Mouse (Mus musculus) MEL (cell line): Measurements from ENCODE around the gene Itm2c. TPM values are rescaled to one million over a fixed set of nuclear protein-coding genes. Genes with fewer than 3 reads are reported as not detected.

Experiments used
- DNase-seq: peaks from one replicate; pipeline ENCODE4 v3.0.0; 2011; ENCODE audit warnings: low read depth, low spot score
- H3K27ac ChIP-seq: 2 replicates; pipeline ENCODE4 v1.5.1; 2012; ENCODE audit warnings: low read depth, mild to moderate bottlenecking, control low read depth, low read length, moderate library complexity; ENCODE audit not compliant: control insufficient read depth
- H3K27me3 ChIP-seq, 2 experiments: fragments of 150-350 bp in 1 of 2; sonication (generic) in 1 of 2; 2 replicates each; pipeline ENCODE4 v1.6.1; 2012; ENCODE audit warnings: low read length in 2 of 2, mild to moderate bottlenecking in 2 of 2, improper control_type of control experiment in 1 of 2, moderate library complexity in 1 of 2; ENCODE audit not compliant: insufficient read depth in 2 of 2, control insufficient read depth in 1 of 2
- H3K36me3 ChIP-seq, 2 experiments: 2 replicates each; pipeline ENCODE4 v1.6.1; 2012 to 2014; ENCODE audit warnings: low read length in 2 of 2, improper control_type of control experiment in 1 of 2, inconsistent platforms in 1 of 2, mild to moderate bottlenecking in 1 of 2; ENCODE audit not compliant: insufficient read depth in 2 of 2, control insufficient read depth in 1 of 2
- H3K4me1 ChIP-seq, 2 experiments: fragments of 150-350 bp in 1 of 2; sonication (generic) in 1 of 2; 2 replicates each; pipeline ENCODE4 v1.6.1; 2012; ENCODE audit warnings: low read length in 2 of 2, improper control_type of control experiment in 1 of 2, mild to moderate bottlenecking in 1 of 2; ENCODE audit not compliant: insufficient read depth in 2 of 2, control insufficient read depth in 1 of 2
- H3K4me3 ChIP-seq, 2 experiments: fragments of 150-350 bp in 1 of 2; sonication (generic) in 1 of 2; 2 replicates each; pipeline ENCODE4 v1.5.1; 2012; ENCODE audit warnings: low read depth in 2 of 2, low read length in 2 of 2, mild to moderate bottlenecking in 2 of 2, moderate library complexity in 2 of 2, control low read depth in 1 of 2, improper control_type of control experiment in 1 of 2; ENCODE audit not compliant: control insufficient read depth in 1 of 2, insufficient read depth in 1 of 2
- H3K79me2 ChIP-seq: 2 replicates; pipeline ENCODE4 v1.6.1; 2012; ENCODE audit warnings: mild to moderate bottlenecking, low read length, moderate library complexity; ENCODE audit not compliant: control insufficient read depth, poor library complexity, insufficient read depth
- H3K9ac ChIP-seq: 2 replicates; pipeline ENCODE4 v1.6.1; 2012; ENCODE audit warnings: low read depth, mild to moderate bottlenecking, control low read depth, low read length, moderate library complexity; ENCODE audit not compliant: control insufficient read depth, poor library complexity, severe bottlenecking
- H3K9me3 ChIP-seq: fragments of 150-350 bp; sonication (generic); replicated peaks from 2 replicates; pipeline ENCODE4 v1.6.1; 2012; ENCODE audit warnings: mild to moderate bottlenecking, low read length, improper control_type of control experiment, moderate library complexity; ENCODE audit not compliant: insufficient read depth
- CHD1 ChIP-seq: IDR thresholded peaks from 2 replicates; pipeline ENCODE4 v1.6.1; 2012; ENCODE audit warnings: low read depth, mild to moderate bottlenecking, inconsistent platforms, low read length, improper control_type of control experiment
- CTCF ChIP-seq, 3 experiments: IDR thresholded peaks in 2 of 3; conservative IDR thresholded peaks in 1 of 3; 2 replicates each; pipeline ENCODE4 v1.5.1; 2011 to 2012; ENCODE audit warnings: low read length in 3 of 3, low read depth in 2 of 3, mild to moderate bottlenecking in 2 of 3, improper control_type of control experiment in 1 of 3, inconsistent platforms in 1 of 3, mixed read lengths in 1 of 3, moderate library complexity in 1 of 3; ENCODE audit not compliant: control insufficient read depth in 1 of 3, insufficient read depth in 1 of 3, poor library complexity in 1 of 3, severe bottlenecking in 1 of 3
- E2F4 ChIP-seq: IDR thresholded peaks from 2 replicates; pipeline ENCODE4 v1.6.1; 2011; ENCODE audit warnings: low read depth, low read length, improper control_type of control experiment, borderline replicate concordance
- ELF1 ChIP-seq: IDR thresholded peaks from 2 replicates; pipeline ENCODE4 v1.6.1; 2014; ENCODE audit warnings: low read depth, mild to moderate bottlenecking, inconsistent platforms, low read length, improper control_type of control experiment, moderate library complexity
- GABPA ChIP-seq: IDR thresholded peaks from 2 replicates; pipeline ENCODE4 v1.6.1; 2012; ENCODE audit warnings: low read depth, mild to moderate bottlenecking, inconsistent platforms, low read length, improper control_type of control experiment, moderate library complexity
- GATA1 ChIP-seq: IDR thresholded peaks from 2 replicates; pipeline ENCODE4 v1.6.1; 2011; ENCODE audit warnings: low read depth, low read length, improper control_type of control experiment
- HCFC1 ChIP-seq: IDR thresholded peaks from 2 replicates; pipeline ENCODE4 v1.6.1; 2012; ENCODE audit warnings: low read depth, mild to moderate bottlenecking, inconsistent platforms, low read length, improper control_type of control experiment, moderate library complexity
- JUND ChIP-seq: IDR thresholded peaks from 2 replicates; pipeline ENCODE4 v1.6.1; 2011; ENCODE audit warnings: low read depth, mild to moderate bottlenecking, improper control_type of control experiment, low read length
- MAFK ChIP-seq: IDR thresholded peaks from 2 replicates; pipeline ENCODE4 v1.6.1; 2011; ENCODE audit warnings: low read depth, mild to moderate bottlenecking, low read length, improper control_type of control experiment, borderline replicate concordance
- MAZ ChIP-seq: IDR thresholded peaks from 2 replicates; pipeline ENCODE4 v1.6.1; 2012; ENCODE audit warnings: low read depth, mild to moderate bottlenecking, inconsistent platforms, low read length, improper control_type of control experiment
- MYB ChIP-seq: IDR thresholded peaks from 2 replicates; pipeline ENCODE4 v1.6.1; 2011; ENCODE audit warnings: mild to moderate bottlenecking, low read depth, low read length, improper control_type of control experiment
- MYC ChIP-seq: IDR thresholded peaks from 2 replicates; pipeline ENCODE4 v1.6.1; 2011; ENCODE audit warnings: low read depth, mild to moderate bottlenecking, low read length, improper control_type of control experiment, moderate library complexity
- NELFE ChIP-seq: IDR thresholded peaks from 2 replicates; pipeline ENCODE4 v1.6.1; 2011; ENCODE audit warnings: low read depth, low read length, improper control_type of control experiment
- POLR2AphosphoS2 ChIP-seq: IDR thresholded peaks from 2 replicates; pipeline ENCODE4 v1.6.1; 2011; ENCODE audit warnings: low read length, improper control_type of control experiment
- POLR2AphosphoS5 ChIP-seq: IDR thresholded peaks from 2 replicates; pipeline ENCODE4 v1.6.1; 2012; ENCODE audit warnings: low read depth, borderline replicate concordance, mild to moderate bottlenecking, inconsistent platforms, low read length, moderate library complexity, mixed read lengths
- RCOR1 ChIP-seq: IDR thresholded peaks from 2 replicates; pipeline ENCODE4 v1.6.1; 2012; ENCODE audit warnings: low read depth, mild to moderate bottlenecking, inconsistent platforms, low read length, improper control_type of control experiment
- SIN3A ChIP-seq: IDR thresholded peaks from 2 replicates; pipeline ENCODE4 v1.6.1; 2012; ENCODE audit warnings: low read length, improper control_type of control experiment, inconsistent platforms
- SMC3 ChIP-seq: IDR thresholded peaks from 2 replicates; pipeline ENCODE4 v1.6.1; 2011; ENCODE audit warnings: low read depth, low read length, improper control_type of control experiment
- TBP ChIP-seq: IDR thresholded peaks from 2 replicates; pipeline ENCODE4 v1.8.0; 2011; ENCODE audit warnings: low read depth, low read length, improper control_type of control experiment
- TCF12 ChIP-seq: IDR thresholded peaks from 2 replicates; pipeline ENCODE4 v1.6.1; 2014; ENCODE audit warnings: low read depth, mild to moderate bottlenecking, inconsistent platforms, low read length, improper control_type of control experiment, moderate library complexity
- UBTF ChIP-seq: IDR thresholded peaks from 2 replicates; pipeline ENCODE4 v1.6.1; 2012; ENCODE audit warnings: low read depth, mild to moderate bottlenecking, inconsistent platforms, low read length, improper control_type of control experiment, moderate library complexity, borderline replicate concordance; ENCODE audit not compliant: insufficient read depth
- USF1 ChIP-seq: IDR thresholded peaks from 2 replicates; pipeline ENCODE4 v1.6.1; 2014; ENCODE audit warnings: low read depth, mild to moderate bottlenecking, inconsistent platforms, low read length, improper control_type of control experiment, moderate library complexity
- USF2 ChIP-seq, 2 experiments: IDR thresholded peaks; 2 replicates each; pipeline ENCODE4 v1.6.1; 2011 to 2012; ENCODE audit warnings: improper control_type of control experiment in 2 of 2, low read length in 2 of 2, borderline replicate concordance in 1 of 2, inconsistent platforms in 1 of 2, low read depth in 1 of 2, mild to moderate bottlenecking in 1 of 2; ENCODE audit not compliant: insufficient read depth in 1 of 2
- ZC3H11A ChIP-seq: IDR thresholded peaks from 2 replicates; pipeline ENCODE4 v1.6.1; 2012; ENCODE audit warnings: low read depth, mild to moderate bottlenecking, inconsistent platforms, low read length, improper control_type of control experiment
- ZKSCAN1 ChIP-seq: IDR thresholded peaks from 2 replicates; pipeline ENCODE4 v1.6.1; 2012; ENCODE audit warnings: low read depth, mild to moderate bottlenecking, inconsistent platforms, low read length, improper control_type of control experiment, moderate library complexity
- ZMIZ1 ChIP-seq: IDR thresholded peaks from 2 replicates; pipeline ENCODE4 v1.6.1; 2012; ENCODE audit warnings: low read depth, mild to moderate bottlenecking, inconsistent platforms, low read length, improper control_type of control experiment, moderate library complexity
- ZNF384 ChIP-seq: IDR thresholded peaks from 2 replicates; pipeline ENCODE4 v1.6.1; 2012; ENCODE audit warnings: low read depth, mild to moderate bottlenecking, inconsistent platforms, low read length, improper control_type of control experiment
- polyA plus RNA-seq, 2 experiments: library from polyadenylated mRNA; stranded (reverse) in 1 of 2; unstranded in 1 of 2; fragments of >175 nt in 1 of 2; fragments of >200 nt in 1 of 2; gene quantifications; 2 replicates each; pipeline versions ENCODE4 v1.2.1 to v1.2.4; 2012; ENCODE audit warnings: low replicate concordance in 2 of 2, low read depth in 1 of 2; ENCODE audit not compliant: insufficient read length in 2 of 2, insufficient read depth in 1 of 2, missing spikeins in 1 of 2
- total RNA-seq: library from RNA; depleted of rRNA; stranded (reverse); fragments of 300-350 nt; gene quantifications from 2 replicates; pipeline ENCODE4 v1.2.3, GENCODE M21; 2012

The Itm2c gene
- total and polyA plus RNA-seq, 3 experiments: 24.8 to 28.2 TPM; not detected in 1

GRCm38 (mm10) chr1:85936265-85936664 lies 42.2 kb downstream of the Itm2c start:
- Histone ChIP-seq H3K4me3 (no peak overlapping the region), H3K4me1 (no peaks in the 10 kb centered on the region), H3K9me3 (no peaks in the 10 kb centered on the region), H3K27ac (no peak overlapping the region), H3K36me3 (no peaks in the 10 kb centered on the region), H3K9ac (no peak overlapping the region), H3K79me2 (no peaks in the 10 kb centered on the region), H3K27me3 (peaks cover 0 to 8% of the 10 kb centered on the region in 2 experiments; a peak in 2 of 4 replicates)
- TF ChIP-seq USF2 (IDR thresholded peaks at IDR 0.05; ENCODE audit: borderline replicate concordance in 1 of 2, insufficient read depth in 1 of 2, low read depth in 1 of 2, low read length in 2 of 2) (no peak), ZC3H11A (no peak), NELFE (no peak), GATA1 (no peak), ZKSCAN1 (no peak), MAZ (no peak), CTCF (IDR thresholded peaks at IDR 0.05 in 2 of 3, conservative IDR thresholded peaks at IDR 0.05 in 1 of 3; ENCODE audit: control insufficient read depth in 1 of 3, insufficient read depth in 1 of 3, low read depth in 2 of 3, low read length in 3 of 3, poor library complexity in 1 of 3, severe bottlenecking in 1 of 3) (no peak), UBTF (no peak), TBP (no peak), SMC3 (no peak), ELF1 (no peak), HCFC1 (no peak), CHD1 (no peak), JUND (no peak), MYB (no peak), GABPA (no peak), POLR2AphosphoS5 (no peak), USF1 (no peak), E2F4 (no peak), ZMIZ1 (no peak)
- no peak for DNase-seq

DNA sequence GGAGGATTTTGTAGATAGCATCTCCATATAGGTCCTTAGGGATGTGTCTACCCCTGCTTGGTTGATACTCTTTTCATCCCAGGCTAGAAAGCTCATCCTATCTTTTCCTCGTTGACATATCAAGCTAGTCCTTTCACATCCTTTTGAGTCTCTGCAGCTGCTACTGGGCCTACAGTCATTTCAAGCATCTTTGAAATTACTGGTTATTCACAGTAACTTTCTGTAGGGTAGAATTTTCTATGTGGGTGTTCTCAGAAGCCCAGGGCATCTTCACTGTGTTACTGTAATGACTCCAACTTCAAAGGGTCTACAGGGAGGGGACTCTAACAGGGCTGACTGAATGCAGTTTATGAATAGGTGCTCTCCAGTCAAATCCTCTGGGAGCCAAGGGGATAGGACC lies 43.2 kb downstream of the Itm2c start:
- no peaks in the 10 kb centered on the region for H3K36me3 ChIP-seq

More for the DNA sequence above, 43.2 kb downstream of the Itm2c start:
- Histone ChIP-seq H3K9ac (no peak overlapping the region), H3K79me2 (no peaks in the 10 kb centered on the region), H3K4me3 (no peak overlapping the region), H3K4me1 (no peaks in the 10 kb centered on the region), H3K27me3 (peaks cover 0 to 7% of the 10 kb centered on the region in 2 experiments; a peak in 1 of 4 replicates), H3K9me3 (no peaks in the 10 kb centered on the region), H3K27ac (no peak overlapping the region)
- TF ChIP-seq GATA1 (no peak), CHD1 (no peak), UBTF (no peak), ZMIZ1 (no peak), TCF12 (no peak), RCOR1 (no peak), ZNF384 (no peak), ZC3H11A (no peak), MAFK (no peak), SIN3A (no peak), MYC (no peak), USF1 (no peak), POLR2AphosphoS2 (no peak), HCFC1 (no peak), POLR2AphosphoS5 (no peak)
- DNase-seq: no peak
